Mouse (Mus musculus) right cerebral cortex, adult 18-20 months (tissue): ENCODE results near the gene Pik3c2b.
A peak's percentile ranks its signal among the peaks of the same experiment; 100 is the strongest.
"Not testable (repeated sequence)": the region's sequence is repeated elsewhere in the genome, so short reads cannot be mapped to it uniquely, and the experiment has no call there.

Source experiments
- DNase-seq: peaks from one replicate; pipeline ENCODE4 v3.0.0; 2022; ENCODE audit warnings: mixed read lengths

Gene Pik3c2b

DNA sequence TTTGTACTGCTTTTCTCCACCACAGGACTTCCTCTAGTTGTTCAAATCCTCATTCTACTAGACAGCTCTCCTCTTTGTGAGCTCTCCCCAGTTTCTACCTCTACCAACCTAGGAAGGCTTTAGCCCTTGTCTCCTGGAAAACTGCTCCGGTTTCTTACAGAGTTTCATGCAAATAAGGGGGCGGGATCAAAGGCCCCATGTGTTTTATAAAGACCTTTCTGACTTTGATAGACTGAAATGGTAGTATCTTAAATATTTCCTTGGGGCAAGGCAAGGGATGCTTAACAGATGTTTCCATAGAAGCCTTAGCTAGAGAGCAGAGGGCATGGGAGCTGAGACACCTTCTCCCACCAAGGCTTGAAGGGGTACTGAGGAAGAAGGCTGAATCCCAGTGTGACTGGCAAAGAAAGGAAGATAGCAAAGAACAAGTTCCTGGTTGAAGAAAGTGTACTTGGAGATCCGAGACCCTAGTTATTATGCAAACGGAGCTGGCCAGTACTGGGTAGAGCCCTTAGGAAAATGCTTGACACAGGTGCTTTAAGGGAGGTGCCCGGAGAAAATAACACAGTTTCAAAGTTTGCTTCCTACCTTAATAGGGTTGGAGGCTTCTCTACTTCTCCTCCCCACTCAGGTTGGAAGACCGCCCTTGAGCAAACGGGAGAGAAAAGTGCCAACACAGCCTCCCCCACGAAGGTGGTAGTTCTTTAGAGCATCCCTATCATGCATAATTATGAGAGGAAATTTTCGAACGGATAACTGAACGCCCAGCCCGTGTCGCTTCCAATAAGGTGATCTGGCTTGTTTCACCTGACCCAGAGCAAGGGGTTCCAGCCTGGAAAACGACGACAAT is at the start of gene Pik3c2b:
Pik3c2b (plus strand) TSS at position 657 of the 850 bp plus-strand sequence.
- peak; percentile 34 for DNase-seq

- DNase-seq = no peak
Observed at GRCm38 (mm10) chr1:133000347-133000746, 45.1 kb upstream of the Pik3c2b start.

DNA sequence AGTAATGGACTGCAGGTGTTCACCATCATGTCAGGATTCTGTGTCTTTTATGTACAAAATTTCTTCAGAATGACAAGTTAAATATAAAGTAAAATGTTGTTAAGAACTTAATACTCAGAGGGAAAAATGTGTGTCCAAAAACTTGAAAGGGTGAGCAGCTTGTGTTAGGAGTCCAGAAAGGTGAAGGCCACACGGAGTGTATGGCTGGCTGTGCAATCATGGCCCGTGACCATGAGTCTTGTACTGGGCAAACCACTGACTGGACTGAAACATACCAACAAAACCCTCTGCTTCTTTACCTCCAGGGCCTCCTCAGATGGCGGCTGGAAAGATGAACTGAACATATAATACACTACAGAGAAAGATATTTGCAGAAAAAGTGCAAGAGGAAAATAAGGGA is 38.9 kb upstream of the Pik3c2b start:
- DNase-seq = no peak

DNA sequence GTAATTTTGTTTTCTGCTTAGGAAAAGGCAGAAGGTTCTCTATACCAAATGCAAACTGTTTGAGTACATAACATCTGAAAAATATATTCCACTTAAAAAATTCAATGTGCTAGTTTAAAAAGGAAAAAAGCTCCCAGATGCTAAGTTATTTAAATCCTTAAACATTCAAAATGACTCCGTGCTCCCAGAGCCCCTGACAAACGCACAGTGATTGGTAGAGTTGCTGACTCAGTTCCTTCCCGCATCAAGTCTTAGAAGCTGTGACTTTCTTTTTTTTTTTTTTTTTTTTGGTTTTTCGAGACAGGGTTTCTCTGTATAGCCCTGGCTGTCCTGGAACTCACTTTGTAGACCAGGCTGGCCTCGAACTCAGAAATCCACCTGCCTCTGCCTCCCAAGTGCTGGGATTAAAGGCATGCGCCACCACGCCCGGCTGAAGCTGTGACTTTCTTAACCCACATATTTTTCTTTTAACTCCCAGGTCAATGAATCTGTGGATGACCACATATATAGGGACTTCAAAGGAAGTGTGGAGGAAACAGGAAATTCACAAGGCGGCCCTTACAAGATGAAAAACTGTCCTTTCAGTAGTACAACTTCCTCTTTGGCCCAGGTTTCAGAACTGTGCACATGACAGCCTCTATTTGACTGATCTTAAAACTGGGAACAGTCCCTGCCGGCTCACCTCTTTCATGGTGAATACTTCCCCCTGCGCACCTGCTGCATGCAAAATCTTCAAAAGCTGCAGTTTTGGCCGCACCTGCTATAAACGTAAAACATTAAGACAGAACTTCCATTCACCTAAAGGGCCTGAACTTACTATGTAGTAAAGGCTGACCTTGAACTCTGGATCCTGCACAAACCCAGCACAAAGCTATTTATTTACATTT is 33.3 kb upstream of the Pik3c2b start:
- no peak for DNase-seq

DNA sequence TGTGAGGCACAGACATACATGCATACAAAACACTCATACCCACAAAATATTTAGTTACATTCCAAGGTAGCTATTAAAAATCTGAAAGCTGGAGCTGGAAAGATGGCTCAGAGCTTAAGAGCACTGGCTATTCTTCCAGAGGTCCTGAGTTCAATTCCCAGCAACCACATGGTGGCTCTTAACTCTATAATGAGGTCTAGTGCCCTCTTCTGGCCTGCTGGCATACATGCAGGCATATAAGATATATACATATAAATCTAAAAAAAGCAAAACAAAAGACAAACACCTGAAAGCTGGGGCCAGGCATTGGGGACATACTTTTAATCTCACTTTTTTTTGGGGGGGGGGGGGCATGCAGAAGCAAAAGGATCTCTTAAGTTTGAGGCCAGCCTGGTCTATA is 32.1 kb upstream of the Pik3c2b start:
- DNase-seq = no peak

GRCm38 (mm10) chr1:133014196-133014595 is 31.3 kb upstream of the Pik3c2b start:
- no peak for DNase-seq

DNA sequence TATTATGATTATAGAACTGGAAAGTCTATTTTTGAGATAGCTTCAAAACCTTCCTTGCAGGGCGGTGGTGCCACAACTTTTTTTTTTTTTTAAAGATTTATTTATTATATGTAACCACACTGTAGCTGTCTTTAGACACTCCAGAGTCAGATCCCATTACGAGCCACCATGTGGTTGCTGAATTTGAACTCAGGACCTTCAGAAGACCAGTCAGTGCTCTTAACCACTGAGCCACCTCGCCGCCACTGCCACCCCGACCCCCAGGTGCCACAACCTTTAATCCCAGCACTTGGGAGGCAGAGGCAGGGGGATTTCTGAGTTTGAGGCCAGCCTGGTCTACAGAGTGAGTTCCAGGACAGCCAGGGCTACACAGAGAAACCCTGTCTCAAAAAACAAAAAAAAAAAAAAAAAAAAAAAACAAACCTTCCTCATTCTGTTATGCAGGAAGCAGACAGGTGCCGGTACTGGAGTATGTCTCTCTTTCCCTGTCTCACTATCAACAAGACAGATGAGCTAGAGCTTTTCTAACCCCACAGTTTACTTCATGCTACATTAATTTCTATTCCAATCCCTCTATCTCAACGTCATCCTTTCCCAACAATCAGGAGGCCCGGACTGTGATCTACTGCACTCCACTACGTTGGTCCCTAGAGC is 28.6 kb upstream of the Pik3c2b start:
- DNase-seq = no peak

DNA sequence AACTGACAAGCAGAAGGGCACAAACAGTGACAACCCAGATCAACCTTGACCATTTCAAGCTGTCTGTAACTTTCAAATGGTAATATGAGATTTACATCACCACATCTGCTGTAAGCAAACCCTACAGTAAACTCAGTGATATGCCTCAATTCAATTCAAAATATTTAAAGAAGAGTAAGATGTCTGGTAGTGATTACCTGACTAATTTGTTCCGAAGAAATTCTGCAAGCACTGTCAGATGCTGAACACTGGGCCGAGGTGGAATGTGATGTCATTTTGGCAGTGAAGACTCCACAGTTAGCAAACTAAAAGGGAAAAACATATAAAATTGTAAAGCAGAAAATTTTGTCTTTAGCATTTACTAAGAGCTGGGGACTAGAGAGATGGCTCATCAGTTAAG is 26.9 kb upstream of the Pik3c2b start:
- DNase-seq = no peak

DNA sequence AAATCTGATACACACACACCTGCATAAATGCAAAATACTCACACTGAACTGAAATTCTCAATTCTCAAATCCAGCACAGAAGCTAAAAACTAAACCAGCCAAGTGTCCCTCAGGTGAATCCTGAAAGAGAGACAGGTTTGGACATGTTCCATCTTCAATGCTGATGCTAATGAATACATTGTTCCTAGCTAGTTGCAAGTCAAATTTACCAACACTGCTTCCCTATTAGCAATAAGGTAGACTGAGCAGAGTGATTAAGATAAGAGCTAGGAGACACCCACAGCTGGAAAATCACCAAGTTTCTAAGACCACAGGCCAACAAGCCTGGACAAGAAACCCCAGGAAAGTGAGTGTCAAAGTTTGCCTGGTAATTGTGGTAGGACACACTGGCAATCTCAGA is 26.2 kb upstream of the Pik3c2b start:
- no peak for DNase-seq

- no peak for DNase-seq
Observed at GRCm38 (mm10) chr1:133020137-133020894, 25.2 kb upstream of the Pik3c2b start.

DNA sequence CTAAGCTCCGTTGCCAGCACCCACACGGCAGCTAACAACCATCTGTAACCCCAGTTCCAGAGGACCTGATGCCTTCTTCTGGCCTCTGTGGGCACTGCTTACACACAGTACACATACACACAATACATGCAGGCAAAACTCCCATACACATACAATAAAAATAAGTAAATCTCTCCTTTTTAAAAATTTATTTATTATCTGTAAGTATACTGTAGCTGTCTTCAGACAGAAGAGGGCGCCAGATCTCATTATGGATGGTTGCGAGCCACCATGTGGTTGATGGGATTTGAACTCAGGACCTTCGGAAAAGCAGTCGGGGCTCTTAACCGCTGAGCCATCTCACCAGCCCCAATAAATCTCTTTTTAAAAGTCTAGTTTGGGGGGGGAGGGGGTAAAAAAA is 24.1 kb upstream of the Pik3c2b start:
- no peak for DNase-seq

GRCm38 (mm10) chr1:133021971-133022370 is 23.5 kb upstream of the Pik3c2b start:
- DNase-seq = not testable (repeated sequence)

GRCm38 (mm10) chr1:133023723-133024122 is 21.7 kb upstream of the Pik3c2b start:
- not testable (repeated sequence) for DNase-seq

- no peak for DNase-seq
Observed at GRCm38 (mm10) chr1:133024426-133024825, 21.0 kb upstream of the Pik3c2b start.

DNA sequence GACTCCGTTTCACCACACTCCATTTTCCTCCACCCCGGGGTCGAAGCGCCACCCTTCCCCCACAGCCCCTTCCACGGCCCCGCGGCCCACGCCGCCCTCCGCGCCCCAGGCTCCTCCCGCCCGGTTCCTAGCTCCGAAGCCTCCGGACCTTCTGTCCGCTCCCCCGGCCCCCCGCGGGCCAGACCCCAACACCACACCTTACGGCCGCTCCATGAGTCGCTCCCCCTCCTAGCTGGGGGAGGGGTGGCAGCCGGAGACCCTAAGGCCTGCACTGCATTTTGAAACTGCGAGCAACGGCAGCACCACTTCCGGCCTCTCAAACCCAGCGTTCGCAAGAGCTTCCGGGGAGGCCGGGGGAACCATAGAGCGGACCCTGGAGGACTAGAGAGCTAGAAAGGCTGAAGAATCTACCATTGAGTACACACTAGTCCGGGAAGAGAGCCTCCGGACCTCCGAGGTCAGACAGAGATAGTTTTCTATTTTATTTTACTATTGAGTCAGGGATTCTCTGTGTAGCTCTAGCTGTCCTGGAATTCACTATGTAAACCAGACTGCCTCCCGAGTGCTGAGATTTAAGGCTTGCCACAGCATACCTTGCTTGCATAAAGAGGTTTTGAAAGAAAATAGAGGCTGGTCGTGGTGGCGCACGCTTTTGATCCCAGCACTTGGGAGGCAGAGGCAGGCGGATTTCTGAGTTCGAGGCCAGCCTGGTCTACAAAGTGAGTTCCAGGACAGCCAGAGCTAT is 20.2 kb upstream of the Pik3c2b start:
- peak; percentile 92 for DNase-seq

- DNase-seq = not testable (repeated sequence)
Observed at GRCm38 (mm10) chr1:133025796-133026190, 19.7 kb upstream of the Pik3c2b start.

DNA sequence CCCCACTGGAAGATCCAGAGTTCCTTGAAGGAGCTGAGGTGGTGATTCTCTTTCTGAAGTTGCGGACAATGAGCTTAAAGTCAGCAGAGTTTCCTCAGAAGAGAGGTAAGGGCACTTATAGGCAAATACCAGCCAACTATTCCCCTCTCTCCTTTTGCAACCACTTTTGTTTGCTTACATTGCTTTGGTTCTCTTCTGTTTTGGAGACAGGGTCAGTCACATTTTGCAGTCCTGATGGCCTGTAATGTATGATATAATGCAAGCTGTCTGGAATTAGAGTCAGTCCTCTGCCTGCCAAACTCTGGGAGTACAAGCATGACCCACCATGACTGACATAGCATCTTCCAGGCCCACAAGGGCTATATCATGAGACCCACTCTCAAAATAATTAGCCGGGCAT is 18.3 kb upstream of the Pik3c2b start:
- no peak for DNase-seq

DNA sequence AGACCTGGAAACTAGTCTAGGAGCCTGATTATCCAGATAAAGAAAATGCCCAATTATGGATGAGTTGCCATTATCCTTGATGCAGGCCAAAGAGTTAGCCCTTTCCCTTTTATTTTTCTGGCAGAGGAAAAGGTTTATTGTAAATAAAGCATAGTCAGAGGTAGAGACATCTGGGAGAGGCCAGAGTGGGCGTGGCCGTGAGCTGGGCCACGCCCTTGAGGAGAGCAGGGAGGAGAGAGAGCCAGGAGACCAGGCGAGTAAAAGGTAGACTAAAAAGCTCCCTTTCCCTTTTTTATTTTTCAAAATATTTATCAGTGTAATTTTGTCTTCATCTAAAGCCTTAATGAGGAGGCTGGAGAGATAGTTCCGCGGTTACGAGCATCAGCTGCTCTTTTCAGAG is 17.5 kb upstream of the Pik3c2b start:
- DNase-seq = no peak

DNA sequence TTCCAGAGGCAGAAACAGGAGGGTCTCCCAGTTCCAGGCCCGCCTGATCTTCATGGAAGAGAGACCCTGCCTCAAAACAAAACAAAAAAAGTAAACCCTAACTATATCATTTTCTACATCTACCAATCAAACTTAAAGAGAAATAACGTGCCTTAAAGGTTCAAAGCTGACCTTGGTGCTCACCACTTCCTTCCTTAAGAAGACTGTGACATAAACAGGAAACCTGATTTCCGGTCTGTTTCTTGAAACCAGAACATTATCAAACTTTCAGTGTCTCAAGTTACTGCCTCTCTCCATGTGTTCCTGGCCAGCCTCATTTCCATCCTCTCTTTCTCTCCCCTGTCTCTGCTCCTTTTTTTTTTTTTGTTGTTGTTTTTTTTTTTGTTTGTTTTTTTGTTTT is 15.7 kb upstream of the Pik3c2b start:
- no peak for DNase-seq

DNA sequence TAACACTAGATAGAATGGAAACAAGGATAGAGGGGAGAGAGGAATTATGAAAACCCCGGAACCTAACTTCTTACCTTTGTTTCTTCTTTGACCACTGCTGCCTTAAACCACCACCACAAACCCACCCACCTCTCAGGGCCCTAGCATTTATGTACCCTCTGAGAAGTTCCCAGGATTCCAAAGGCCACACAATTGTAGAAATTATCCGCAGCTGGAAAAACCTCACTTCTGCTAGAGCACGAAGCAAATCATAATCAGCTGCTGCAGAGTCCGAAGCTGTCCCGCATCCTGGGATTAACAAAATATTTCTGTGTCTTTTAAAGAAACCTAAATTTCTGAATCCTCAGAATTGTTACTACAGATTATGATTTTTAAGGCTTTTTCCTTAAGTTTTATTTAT is 15.0 kb upstream of the Pik3c2b start, which contains the start of gene Mdm4:
Mdm4 (minus strand) TSS at position 101 of the 400 bp plus-strand sequence.
- no peak for DNase-seq

- no peak for DNase-seq
Observed at GRCm38 (mm10) chr1:133032981-133033315, 12.5 kb upstream of the Pik3c2b start.
